Mouse (Mus musculus): ENCODE measurements around the gene Cttn. TPM values are rescaled to one million over a fixed set of nuclear protein-coding genes. Genes with fewer than 3 reads are reported as not detected.

Gene Cttn
- total and polyA plus RNA-seq, 3 experiments: 0.55 TPM; not detected in 2

DNA sequence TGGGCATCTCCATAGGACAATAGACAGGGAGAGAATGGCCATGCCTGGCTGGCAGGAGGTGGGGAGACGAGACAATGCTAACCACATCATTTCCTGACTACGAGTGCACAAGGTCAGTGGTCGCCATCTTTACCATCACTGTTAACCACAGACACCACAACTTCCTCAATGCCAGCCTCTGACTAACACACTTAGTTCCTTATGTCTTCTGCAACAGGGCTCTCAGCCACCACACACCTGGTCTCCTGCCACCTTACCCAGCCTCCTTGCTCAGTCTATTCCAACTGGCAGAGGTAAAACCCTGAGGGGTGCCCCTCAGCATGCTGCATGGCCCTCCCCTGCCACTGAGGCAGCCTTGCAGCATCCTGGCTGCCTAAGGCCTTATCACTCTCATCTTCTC, 23.7 kb downstream of the Cttn start:
- H3K9me3 ChIP-seq (replicated peaks; ENCODE audit: low read length): peaks cover 10% of the 10 kb centered on the region
- H3K27ac ChIP-seq (ENCODE audit: insufficient read depth, low read depth): no peak overlapping the region
- H3K4me2 ChIP-seq (ENCODE audit: insufficient read depth, low read depth, poor library complexity, severe bottlenecking): no peak overlapping the region
- H3K79me2 ChIP-seq (replicated peaks; ENCODE audit: control insufficient read depth, extremely low read depth, insufficient read depth, poor library complexity, severe bottlenecking): no peaks in the 10 kb centered on the region
- H3K4me3 ChIP-seq (replicated peaks in 1 of 3; ENCODE audit: low read depth in 2 of 3, low read length in 2 of 3, poor library complexity in 1 of 3): no peak overlapping the region
- H3K27me3 ChIP-seq (replicated peaks): peaks cover 84% of the 10 kb centered on the region
- peak; percentile 77 for DNase-seq (ENCODE audit: extremely low read depth)
- dilution Hi-C loops (cut with MboI; ENCODE audit: extremely low pct_ligation_motif_present, extremely low pct_unique_long_range_greater_than_20kb, low sequenced_read_pairs): no loop called here
- TF ChIP-seq ZKSCAN1 (IDR thresholded peaks at IDR 0.05; ENCODE audit: borderline replicate concordance, low read depth, low read length) (no peak), BHLHE40 (IDR thresholded peaks at IDR 0.05; ENCODE audit: low read depth, low read length) (peak; percentile 82), SMC3 (IDR thresholded peaks at IDR 0.05; ENCODE audit: low read depth, low read length) (no peak), EP300 (IDR thresholded peaks at IDR 0.05; ENCODE audit: low read length) (peak; percentile 73), TCF12 (IDR thresholded peaks at IDR 0.05; ENCODE audit: low read depth, low read length) (peak; percentile 48), MAX (IDR thresholded peaks at IDR 0.05; ENCODE audit: low read length) (0 out of 2 replicates have a peak, but pooled peaks have one; percentile 22), ZNF384 (IDR thresholded peaks at IDR 0.05; ENCODE audit: low read depth, low read length) (no peak), MYC (IDR thresholded peaks at IDR 0.05; ENCODE audit: low read depth, low read length) (0 out of 2 replicates have a peak, but pooled peaks have one; percentile 55), IRF4 (IDR thresholded peaks at IDR 0.05; ENCODE audit: low read depth, low read length) (peak; percentile 57; the same call in 1 of the 2 replicates), MAFK (IDR thresholded peaks at IDR 0.05; ENCODE audit: insufficient replicate concordance, low read length) (peak; percentile 94), MEF2A (IDR thresholded peaks at IDR 0.05; ENCODE audit: borderline replicate concordance, low read depth, low read length) (no peak), ETS1 (conservative IDR thresholded peaks at IDR 0.05; ENCODE audit: low read depth, low read length) (0 out of 2 replicates have a peak, but pooled peaks have one; percentile 30), JUN (IDR thresholded peaks at IDR 0.05; ENCODE audit: insufficient read depth, low read depth, low read length) (no peak), PAX5 (IDR thresholded peaks at IDR 0.05; ENCODE audit: low read length) (no peak), USF2 (conservative IDR thresholded peaks at IDR 0.05; ENCODE audit: low read depth, low read length) (no peak), E2F4 (IDR thresholded peaks at IDR 0.05; ENCODE audit: insufficient replicate concordance, low read depth, low read length) (no peak)
- H3K36me3 ChIP-seq (replicated peaks in 1 of 2; ENCODE audit: control insufficient read depth in 1 of 2, insufficient read depth in 1 of 2, low read length in 1 of 2): no peaks in the 10 kb centered on the region
- peaks cover 15 to 38% of the 10 kb centered on the region in 2 experiments for H3K4me1 ChIP-seq (ENCODE audit: control insufficient read depth in 1 of 2, insufficient read depth in 2 of 2)
- H3K9ac ChIP-seq (ENCODE audit: insufficient read depth, low read depth): no peak overlapping the region
- in situ Hi-C loops (cut with MboI; ENCODE audit: low pct_ligation_motif_present, low pct_unique_long_range_greater_than_20kb, low sequenced_read_pairs): loop anchor here (25.0 kb wide), 1 partner anchor 360 kb away; no protein-coding TSS in a partner anchor

DNA sequence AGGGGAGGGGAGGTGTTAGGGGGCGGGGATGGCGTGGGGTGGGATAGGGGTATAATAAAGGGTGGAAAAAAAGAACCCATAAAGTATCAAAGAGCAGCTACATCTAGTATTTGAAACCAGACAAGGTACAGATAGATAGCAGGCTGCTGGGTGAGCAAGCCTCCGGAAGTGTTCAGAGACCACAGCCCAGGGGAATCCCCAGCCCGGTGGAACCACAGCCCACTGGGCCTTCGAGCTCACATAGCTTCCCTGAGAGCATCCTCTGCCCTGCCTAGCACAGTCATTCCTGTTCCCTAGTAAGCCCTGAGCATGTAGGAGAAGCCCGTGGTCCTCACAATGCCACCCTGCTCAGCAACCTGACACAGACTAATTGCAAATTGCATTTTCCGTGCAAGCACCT, 26.0 kb downstream of the Cttn start:
- dilution Hi-C loops (cut with MboI; ENCODE audit: extremely low pct_ligation_motif_present, extremely low pct_unique_long_range_greater_than_20kb, low sequenced_read_pairs) (no loop called here), in situ Hi-C loops (cut with MboI; ENCODE audit: low pct_ligation_motif_present, low pct_unique_long_range_greater_than_20kb, low sequenced_read_pairs) (loop anchor here (25.0 kb wide), 1 partner anchor 357 kb away; no protein-coding TSS in a partner anchor)
- Histone ChIP-seq H3K9ac (ENCODE audit: insufficient read depth, low read depth) (no peak overlapping the region), H3K79me2 (replicated peaks; ENCODE audit: control insufficient read depth, extremely low read depth, insufficient read depth, poor library complexity, severe bottlenecking) (no peaks in the 10 kb centered on the region), H3K27ac (ENCODE audit: insufficient read depth, low read depth) (no peak overlapping the region), H3K4me3 (replicated peaks in 1 of 3; ENCODE audit: low read depth in 2 of 3, low read length in 2 of 3, poor library complexity in 1 of 3) (no peak overlapping the region), H3K4me2 (ENCODE audit: insufficient read depth, low read depth, poor library complexity, severe bottlenecking) (no peak overlapping the region), H3K27me3 (replicated peaks) (peaks cover 87% of the 10 kb centered on the region), H3K4me1 (ENCODE audit: control insufficient read depth in 1 of 2, insufficient read depth in 2 of 2) (peaks cover 15 to 38% of the 10 kb centered on the region in 2 experiments), H3K36me3 (replicated peaks in 1 of 2; ENCODE audit: control insufficient read depth in 1 of 2, insufficient read depth in 1 of 2, low read length in 1 of 2) (no peaks in the 10 kb centered on the region), H3K9me3 (replicated peaks; ENCODE audit: low read length) (peaks cover 10% of the 10 kb centered on the region)
- peak; percentile 68 for DNase-seq (ENCODE audit: extremely low read depth)
- TF ChIP-seq EP300 (IDR thresholded peaks at IDR 0.05; ENCODE audit: low read length) (0 out of 2 replicates have a peak, but pooled peaks have one; percentile 21), BHLHE40 (IDR thresholded peaks at IDR 0.05; ENCODE audit: low read depth, low read length) (0 out of 2 replicates have a peak, but pooled peaks have one; percentile 26), MYC (IDR thresholded peaks at IDR 0.05; ENCODE audit: low read depth, low read length) (no peak), IRF4 (IDR thresholded peaks at IDR 0.05; ENCODE audit: low read depth, low read length) (peak; percentile 21; the same call in 1 of the 2 replicates)

Measured in CH12.LX (cell line).